Mouse (Mus musculus) CH12.LX (cell line): ENCODE data around the gene Ccdc15. TPM values are rescaled to one million over a fixed set of nuclear protein-coding genes. Genes with fewer than 3 reads are reported as not detected.

Experiments used
- DNase-seq: peaks from one replicate; pipeline ENCODE4 v3.0.0-alpha.2; 2013; ENCODE audit errors: extremely low read depth
- H3K27ac ChIP-seq: 2 replicates; pipeline ENCODE4 v1.5.1; 2012; ENCODE audit warnings: low read depth, mild to moderate bottlenecking, control low read depth, moderate library complexity; ENCODE audit not compliant: insufficient read depth
- H3K27me3 ChIP-seq: replicated peaks from 2 replicates; pipeline ENCODE3; 2012; ENCODE audit warnings: inconsistent platforms
- H3K36me3 ChIP-seq, 2 experiments: replicated peaks in 1 of 2; 2 replicates each; pipeline versions ENCODE3 to v1.6.1; 2012; ENCODE audit warnings: inconsistent platforms in 1 of 2, low read length in 1 of 2, mild to moderate bottlenecking in 1 of 2, mixed read lengths in 1 of 2, moderate library complexity in 1 of 2; ENCODE audit not compliant: control insufficient read depth in 1 of 2, insufficient read depth in 1 of 2
- H3K4me1 ChIP-seq, 2 experiments: 2 replicates each; pipeline ENCODE4 v1.6.1; 2012; ENCODE audit warnings: inconsistent platforms in 1 of 2, moderate library complexity in 1 of 2; ENCODE audit not compliant: insufficient read depth in 2 of 2, control insufficient read depth in 1 of 2
- H3K4me2 ChIP-seq: 2 replicates; pipeline ENCODE4 v1.6.1; 2012; ENCODE audit warnings: low read depth, mild to moderate bottlenecking, control low read depth; ENCODE audit not compliant: poor library complexity, insufficient read depth, severe bottlenecking
- H3K4me3 ChIP-seq, 3 experiments: fragments of 150-350 bp in 1 of 3; sonication (generic) in 1 of 3; replicated peaks in 1 of 3; 2 replicates each; pipeline versions ENCODE3 to v1.5.1; 2011 to 2012; ENCODE audit warnings: low read depth in 2 of 3, low read length in 2 of 3, mild to moderate bottlenecking in 2 of 3, moderate library complexity in 2 of 3, control low read depth in 1 of 3, improper control_type of control experiment in 1 of 3, inconsistent platforms in 1 of 3, mixed read lengths in 1 of 3; ENCODE audit not compliant: poor library complexity in 1 of 3
- H3K79me2 ChIP-seq: replicated peaks from 2 replicates; pipeline ENCODE4 v1.6.1; 2012; ENCODE audit warnings: mild to moderate bottlenecking, moderate library complexity; ENCODE audit not compliant: control insufficient read depth, poor library complexity, insufficient read depth, severe bottlenecking; ENCODE audit errors: extremely low read depth
- H3K9ac ChIP-seq: 2 replicates; pipeline ENCODE4 v1.6.1; 2012; ENCODE audit warnings: low read depth, mild to moderate bottlenecking, control low read depth, moderate library complexity; ENCODE audit not compliant: insufficient read depth
- H3K9me3 ChIP-seq: replicated peaks from 2 replicates; pipeline ENCODE3; 2012; ENCODE audit warnings: low read length, inconsistent platforms, mixed read lengths
- CHD1 ChIP-seq: IDR thresholded peaks from 2 replicates; pipeline ENCODE4 v1.6.1; 2012; ENCODE audit warnings: low read depth, low read length, improper control_type of control experiment, inconsistent platforms
- CTCF ChIP-seq, 2 experiments: IDR thresholded peaks in 1 of 2; conservative IDR thresholded peaks in 1 of 2; 2 replicates each; pipeline ENCODE4 v1.5.1; 2011 to 2012; ENCODE audit warnings: low read depth in 2 of 2, low read length in 2 of 2, improper control_type of control experiment in 1 of 2, inconsistent platforms in 1 of 2, mild to moderate bottlenecking in 1 of 2, moderate library complexity in 1 of 2
- ETS1 ChIP-seq: conservative IDR thresholded peaks from 2 replicates; pipeline ENCODE4 v1.6.1; 2012; ENCODE audit warnings: low read depth, mild to moderate bottlenecking, inconsistent platforms, low read length, improper control_type of control experiment, moderate library complexity
- IRF4 ChIP-seq: IDR thresholded peaks from 2 replicates; pipeline ENCODE4 v1.6.1; 2014; ENCODE audit warnings: low read depth, mild to moderate bottlenecking, inconsistent platforms, low read length, improper control_type of control experiment
- JUN ChIP-seq: IDR thresholded peaks from 2 replicates; pipeline ENCODE4 v1.6.1; 2011; ENCODE audit warnings: low read depth, mild to moderate bottlenecking, low read length, improper control_type of control experiment, moderate library complexity; ENCODE audit not compliant: insufficient read depth
- KAT2A ChIP-seq: IDR thresholded peaks from 2 replicates; pipeline ENCODE4 v1.6.1; 2012; ENCODE audit warnings: low read length, improper control_type of control experiment, inconsistent platforms; ENCODE audit not compliant: insufficient replicate concordance
- MEF2A ChIP-seq: IDR thresholded peaks from 2 replicates; pipeline ENCODE4 v1.6.1; 2014; ENCODE audit warnings: low read depth, mild to moderate bottlenecking, inconsistent platforms, low read length, improper control_type of control experiment, borderline replicate concordance
- MXI1 ChIP-seq: IDR thresholded peaks from 2 replicates; pipeline ENCODE4 v1.6.1; 2011; ENCODE audit warnings: mild to moderate bottlenecking, low read depth, low read length, improper control_type of control experiment
- MYC ChIP-seq: IDR thresholded peaks from 2 replicates; pipeline ENCODE4 v1.6.1; 2011; ENCODE audit warnings: low read depth, mild to moderate bottlenecking, improper control_type of control experiment, low read length
- NRF1 ChIP-seq: IDR thresholded peaks from 2 replicates; pipeline ENCODE4 v1.6.1; 2014; ENCODE audit warnings: low read depth, mild to moderate bottlenecking, inconsistent platforms, low read length, improper control_type of control experiment, moderate library complexity
- POLR2A ChIP-seq: IDR thresholded peaks from 2 replicates; pipeline ENCODE4 v1.6.1; 2011; ENCODE audit warnings: low read depth, mild to moderate bottlenecking, improper control_type of control experiment, low read length
- POLR2AphosphoS2 ChIP-seq: IDR thresholded peaks from 2 replicates; pipeline ENCODE4 v1.6.1; 2011; ENCODE audit warnings: low read depth, low read length, improper control_type of control experiment
- RAD21 ChIP-seq: IDR thresholded peaks from 2 replicates; pipeline ENCODE4 v1.6.1; 2011; ENCODE audit warnings: low read depth, mild to moderate bottlenecking, low read length, improper control_type of control experiment, moderate library complexity
- RCOR1 ChIP-seq: conservative IDR thresholded peaks from 2 replicates; pipeline ENCODE4 v1.6.1; 2012; ENCODE audit warnings: low read depth, mild to moderate bottlenecking, inconsistent platforms, low read length, improper control_type of control experiment
- TCF12 ChIP-seq: IDR thresholded peaks from 2 replicates; pipeline ENCODE4 v1.6.1; 2014; ENCODE audit warnings: low read depth, mild to moderate bottlenecking, inconsistent platforms, low read length, improper control_type of control experiment
- UBTF ChIP-seq: IDR thresholded peaks from 2 replicates; pipeline ENCODE4 v1.6.1; 2012; ENCODE audit warnings: low read depth, mild to moderate bottlenecking, inconsistent platforms, low read length, improper control_type of control experiment, moderate library complexity
- USF1 ChIP-seq: IDR thresholded peaks from 2 replicates; pipeline ENCODE4 v1.6.1; 2014; ENCODE audit warnings: low read depth, mild to moderate bottlenecking, inconsistent platforms, low read length, improper control_type of control experiment
- USF2 ChIP-seq: conservative IDR thresholded peaks from 2 replicates; pipeline ENCODE4 v1.6.1; 2011; ENCODE audit warnings: low read depth, low read length, improper control_type of control experiment
- ZC3H11A ChIP-seq: IDR thresholded peaks from 2 replicates; pipeline ENCODE4 v1.6.1; 2012; ENCODE audit warnings: low read depth, mild to moderate bottlenecking, inconsistent platforms, low read length, improper control_type of control experiment
- ZMIZ1 ChIP-seq: IDR thresholded peaks from 2 replicates; pipeline ENCODE4 v1.6.1; 2012; ENCODE audit warnings: low read depth, mild to moderate bottlenecking, inconsistent platforms, low read length, improper control_type of control experiment
- dilution Hi-C: fragments of 300-500 bp; cut with MboI; formaldehyde crosslinking; loops from 2 replicates; pipeline ENCODE4 v1.14.3; 2020; ENCODE audit warnings: low sequenced_read_pairs; ENCODE audit not compliant: extremely low pct_unique_long_range_greater_than_20kb, extremely low pct_ligation_motif_present
- in situ Hi-C: fragments of 300-500 bp; cut with MboI; formaldehyde crosslinking; loops from 3 replicates; pipeline ENCODE4 v1.14.3; 2019; ENCODE audit warnings: low sequenced_read_pairs, low pct_ligation_motif_present, low pct_unique_long_range_greater_than_20kb, mixed read lengths
- polyA plus RNA-seq: library from polyadenylated mRNA; unstranded; fragments of >175 nt; gene quantifications from 2 replicates; pipeline ENCODE4 v1.2.1, GENCODE M21; 2012; ENCODE audit warnings: low read depth; ENCODE audit not compliant: insufficient read length
- total RNA-seq, 2 experiments: library from RNA; depleted of rRNA; stranded (reverse); fragments of 300-350 nt in 1 of 2; fragments of >200 nt in 1 of 2; gene quantifications; 2 replicates each; pipeline ENCODE4 v1.2.3; 2012 to 2014

Ccdc15 gene
- total and polyA plus RNA-seq, 3 experiments = 5.3 to 7.0 (median 6.3) TPM

GRCm38 (mm10) chr9:37390891-37391290 is 42.7 kb upstream of the Ccdc15 start:
- Histone ChIP-seq H3K4me1 (no peaks in the 10 kb centered on the region), H3K4me2 (no peak overlapping the region), H3K4me3 (no peak overlapping the region), H3K27ac (no peak overlapping the region), H3K27me3 (no peaks in the 10 kb centered on the region), H3K9me3 (no peaks in the 10 kb centered on the region), H3K79me2 (no peaks in the 10 kb centered on the region), H3K36me3 (no peaks in the 10 kb centered on the region), H3K9ac (no peak overlapping the region)
- in situ Hi-C loops (no loop called here), dilution Hi-C loops (no loop called here)
- no peak for TF ChIP-seq RCOR1
- no peak for TF ChIP-seq MXI1
- no peak for TF ChIP-seq RAD21
- TF ChIP-seq MEF2A = no peak
- no peak for TF ChIP-seq USF2
- TF ChIP-seq CHD1 = no peak
- no peak for TF ChIP-seq POLR2AphosphoS2
- no peak for TF ChIP-seq NRF1
- TF ChIP-seq JUN = no peak
- TF ChIP-seq ETS1 = no peak
- no peak for TF ChIP-seq POLR2A
- TF ChIP-seq KAT2A = no peak
- no peak for TF ChIP-seq USF1
- TF ChIP-seq TCF12 = no peak
- no peak for TF ChIP-seq UBTF
- no peak for TF ChIP-seq ZMIZ1
- no peak for TF ChIP-seq IRF4
- DNase-seq = no peak

DNA sequence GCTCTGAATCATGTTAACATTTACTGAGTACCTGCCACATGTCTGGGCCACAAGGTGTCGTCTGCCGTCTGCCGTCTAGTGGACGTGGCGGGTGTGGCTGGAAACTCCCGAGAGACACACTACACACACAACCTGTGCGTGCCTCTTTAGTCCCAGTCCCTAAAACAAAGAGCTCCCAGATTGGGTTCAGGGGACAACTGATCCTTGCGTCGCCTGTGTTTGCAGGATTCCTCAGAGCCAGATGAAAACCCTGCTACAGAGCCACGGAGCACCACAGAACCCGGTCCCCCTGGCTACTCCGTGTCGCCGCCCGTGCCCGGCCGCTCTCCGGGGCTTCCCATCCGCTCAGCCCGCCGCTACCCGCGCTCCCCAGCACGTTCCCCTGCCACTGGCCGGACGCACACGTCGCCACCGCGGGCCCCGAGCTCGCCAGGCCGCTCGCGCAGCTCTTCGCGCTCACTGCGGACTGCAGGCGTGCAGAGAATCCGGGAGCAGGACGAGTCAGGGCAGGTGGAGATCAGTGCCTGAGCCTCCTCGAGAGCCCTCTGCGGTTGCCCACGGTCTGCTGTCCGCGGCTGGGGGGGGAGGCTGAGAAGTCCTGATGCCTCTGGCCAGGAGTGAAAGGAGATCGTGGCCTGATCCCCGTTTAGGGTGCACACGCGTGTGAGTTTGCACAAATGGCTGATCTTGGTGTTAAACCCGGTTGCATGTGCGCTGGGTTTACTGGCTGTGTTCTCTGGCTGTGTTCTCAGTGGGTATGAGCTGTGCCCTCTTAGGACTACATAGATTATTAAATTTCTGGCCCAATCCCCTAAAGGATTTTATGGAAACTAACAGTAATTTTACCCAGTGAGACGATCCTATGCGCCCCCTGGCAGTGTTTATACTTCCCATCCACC is 36.3 kb upstream of the Ccdc15 start:
- H3K4me3 ChIP-seq = no peak overlapping the region
- dilution Hi-C loops (no loop called here), in situ Hi-C loops (no loop called here)
- peaks cover 2 to 4% of the 10 kb centered on the region in 2 experiments; a peak in 2 of 4 replicates for H3K4me1 ChIP-seq
- H3K9me3 ChIP-seq = no peaks in the 10 kb centered on the region
- no peaks in the 10 kb centered on the region for H3K36me3 ChIP-seq
- H3K27ac ChIP-seq = no peak overlapping the region
- H3K4me2 ChIP-seq = no peak overlapping the region
- no peak for TF ChIP-seq JUN
- no peak for TF ChIP-seq POLR2AphosphoS2
- TF ChIP-seq MYC = no peak
- TF ChIP-seq USF2 = no peak
- TF ChIP-seq ZC3H11A = no peak
- TF ChIP-seq CTCF (conservative IDR thresholded peaks at IDR 0.05 in 1 of 2, IDR thresholded peaks at IDR 0.05 in 1 of 2; ENCODE audit: low read depth in 2 of 2, low read length in 2 of 2) = no peak
- TF ChIP-seq KAT2A = no peak
- TF ChIP-seq ETS1 = no peak
- no peaks in the 10 kb centered on the region for H3K27me3 ChIP-seq
- no peaks in the 10 kb centered on the region for H3K79me2 ChIP-seq
- no peak overlapping the region for H3K9ac ChIP-seq
- DNase-seq = no peak
